ENCODE assay signal across 14 mouse cellular contexts in the genomic region with DNA sequence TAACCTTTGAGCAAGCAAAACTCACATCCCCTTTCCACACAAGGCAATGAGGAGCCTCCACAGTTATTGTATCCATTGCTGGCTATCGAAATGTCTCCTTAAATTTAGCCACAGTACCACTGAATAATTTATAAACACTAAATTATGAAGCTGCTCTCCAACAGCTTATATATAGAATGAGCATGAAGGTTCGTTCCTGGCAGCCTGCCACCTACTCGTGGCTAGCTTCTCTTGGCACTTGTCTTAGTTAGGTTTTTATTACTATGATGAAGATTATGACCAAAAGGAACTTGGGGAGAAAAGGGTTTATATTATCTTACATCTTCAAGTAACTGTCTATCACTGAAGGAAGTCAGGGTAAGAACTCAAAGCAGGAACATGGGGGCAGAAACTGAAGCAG.
DNase-seq lines count a peak whose midpoint lies in the region.
"Had no signal": no experiment of that assay in that cellular context is flagged by ENCODE, and none has a peak within 500 bp of the region (broad histone marks: within the 10 kb centered on the region; RNA-seq: fewer than 3 reads in every experiment).

No protein-coding gene starts in this region.

- peak; percentile 13 to 33 for DNase-seq in left cerebral cortex, postnatal 10 days (ENCODE audit: extremely low spot score in 1 of 2, low spot score in 2 of 2)
- no peak for DNase-seq in left cerebral cortex, postnatal 36 days (ENCODE audit: low spot score in 2 of 2)
- peak; percentile 26 for DNase-seq in right cerebral cortex, adult 18-20 months
- no peak for DNase-seq in right cerebral cortex, postnatal 25 days
- peak; percentile 47 to 57 for DNase-seq in right cerebral cortex, adult 2 months (ENCODE audit: low spot score in 2 of 2)
- peak; percentile 35 for DNase-seq in right cerebral cortex, postnatal 4 days
- no peak for DNase-seq in frontal cortex, postnatal 10 days (ENCODE audit: low spot score in 2 of 2)
- no peak for DNase-seq in lung, adult 18-20 months
- DNase-seq: adrenal gland, postnatal 10 days; cerebellum, adult 11-12 months; cerebellum, adult 9-10 months; gastrocnemius, adult 2 months; gastrocnemius, postnatal 25 days; heart, postnatal 36 days had no signal

- intact Hi-C loops in left cerebral cortex, postnatal 10 days (cut with DNase I), result no loop called here
- intact Hi-C loops in left cerebral cortex, postnatal 36 days (cut with DNase I), result no loop called here

Comparison
In these comparisons a context has a peak if more than half of its experiments do, and no peak if none do; other contexts are left out.
1. DNase-seq: peak in left cerebral cortex, postnatal 10 days (2 of 2), right cerebral cortex, adult 18-20 months (single experiment), right cerebral cortex, adult 2 months (2 of 2) and right cerebral cortex, postnatal 4 days (single experiment); none in left cerebral cortex, postnatal 36 days (0 of 2), right cerebral cortex, postnatal 25 days (single experiment), frontal cortex, postnatal 10 days (0 of 2) and lung, adult 18-20 months (0 of 2).